Mouse (Mus musculus): ENCODE measurements around the gene Dnajc15.

- TF ChIP-seq POLR2A (IDR thresholded peaks at IDR 0.05; ENCODE audit: extremely low read depth, insufficient read depth, low read length): no peak
- no peak for TF ChIP-seq CTCF (IDR thresholded peaks at IDR 0.05; ENCODE audit: low read depth, low read length)
These were observed 3.4 kb downstream of the Dnajc15 start for GRCm38 (mm10) chr14:77871380-77871975.

All from liver, adult 2 months (tissue).